Mouse (Mus musculus): ENCODE measurements around the gene Hist1h2bb.

Hist1h2bb gene

DNA sequence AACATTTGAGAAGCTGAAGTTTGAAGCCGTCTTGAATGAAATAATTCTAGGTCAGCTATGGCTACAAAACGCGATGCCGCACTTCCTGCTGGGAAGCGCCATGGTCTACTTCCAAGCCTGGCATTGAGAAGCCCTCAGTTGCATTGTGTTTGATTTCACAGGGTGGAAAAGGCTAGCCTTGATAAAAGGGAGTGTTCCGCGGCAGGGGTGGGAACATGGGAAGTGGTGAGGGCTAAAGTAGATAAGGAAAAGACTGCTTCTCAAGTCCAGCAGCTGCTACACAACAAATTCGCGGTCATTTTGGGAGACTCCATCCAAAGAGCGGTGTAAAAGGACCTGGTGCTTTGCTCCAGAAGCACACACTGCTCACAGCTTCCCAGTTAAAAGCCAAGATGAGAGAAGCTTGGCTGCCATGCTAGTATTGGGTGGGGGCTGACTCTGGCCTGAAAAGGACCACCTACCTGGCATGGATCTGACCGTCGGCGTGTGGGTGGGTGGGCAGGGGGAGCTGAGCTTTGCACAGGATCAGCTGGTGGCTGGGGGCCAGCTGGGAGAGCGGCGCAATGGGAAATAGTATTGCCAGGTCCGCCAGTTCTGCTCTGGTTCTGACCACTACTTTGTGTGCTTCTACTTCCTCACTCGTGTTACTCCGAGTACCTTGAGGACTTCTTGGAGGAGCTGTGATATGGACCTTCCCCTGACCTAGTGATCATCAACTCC is 17.9 kb upstream of the Hist1h2bb start:
- DNase-seq (ENCODE audit: low spot score in 2 of 2): no peak

DNA sequence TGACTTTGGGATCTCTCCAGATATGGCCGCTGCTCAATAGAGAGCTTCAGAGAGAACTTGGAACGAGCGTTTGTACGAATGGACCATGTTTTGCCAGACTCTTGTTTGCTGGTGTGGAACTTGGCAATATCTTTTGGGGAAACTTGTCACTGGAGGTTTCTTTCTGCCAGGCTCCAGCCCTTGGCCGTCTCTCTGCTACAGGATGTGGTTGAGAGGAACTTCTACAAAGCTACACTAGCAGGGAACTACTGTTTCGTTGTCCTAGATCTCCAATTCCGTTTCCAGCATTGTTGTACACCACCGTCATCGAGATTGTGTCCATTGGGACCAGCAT is 17.4 kb upstream of the Hist1h2bb start:
- no peak for DNase-seq (ENCODE audit: low spot score in 2 of 2)

DNA sequence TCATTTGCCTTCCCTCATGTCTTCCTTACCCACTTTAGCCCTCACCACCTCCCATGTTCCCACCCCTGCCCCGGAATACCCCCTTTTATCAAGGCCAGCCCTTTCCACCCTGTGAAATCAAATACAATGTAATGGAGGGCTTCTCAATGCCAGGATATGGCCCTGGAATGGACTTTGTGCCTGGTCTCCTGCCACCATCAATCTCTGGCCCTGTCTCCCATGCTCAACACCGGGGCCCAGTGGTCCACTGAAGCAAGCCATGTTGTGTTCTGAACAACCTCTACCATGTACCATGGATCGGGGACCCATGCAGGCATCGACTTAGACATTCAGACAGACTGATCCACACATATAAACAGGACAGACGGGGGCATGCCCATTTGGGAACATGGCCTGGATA is 16.8 kb upstream of the Hist1h2bb start:
- no peak for DNase-seq (ENCODE audit: low spot score in 2 of 2)

DNA sequence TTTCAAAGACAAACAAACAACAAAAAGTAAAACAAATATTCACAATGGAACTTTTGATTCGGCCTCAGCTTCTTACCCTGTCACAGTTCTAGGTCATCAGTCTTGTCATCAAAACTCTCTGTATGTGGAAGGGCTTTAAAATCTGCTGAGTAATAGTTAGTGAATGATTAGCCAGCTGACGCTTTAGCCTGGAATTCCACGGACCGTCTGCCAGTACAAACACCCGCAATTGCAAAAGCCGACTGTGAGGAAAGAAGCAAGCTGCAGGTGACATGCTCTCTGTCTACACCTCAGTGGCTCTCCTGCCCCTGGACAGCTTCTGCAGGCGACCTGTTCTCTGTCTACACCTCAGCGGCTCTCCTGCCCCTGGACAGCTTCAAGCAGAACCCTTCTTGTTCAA is 16.1 kb upstream of the Hist1h2bb start:
- DNase-seq (ENCODE audit: low spot score in 2 of 2): no peak

DNA sequence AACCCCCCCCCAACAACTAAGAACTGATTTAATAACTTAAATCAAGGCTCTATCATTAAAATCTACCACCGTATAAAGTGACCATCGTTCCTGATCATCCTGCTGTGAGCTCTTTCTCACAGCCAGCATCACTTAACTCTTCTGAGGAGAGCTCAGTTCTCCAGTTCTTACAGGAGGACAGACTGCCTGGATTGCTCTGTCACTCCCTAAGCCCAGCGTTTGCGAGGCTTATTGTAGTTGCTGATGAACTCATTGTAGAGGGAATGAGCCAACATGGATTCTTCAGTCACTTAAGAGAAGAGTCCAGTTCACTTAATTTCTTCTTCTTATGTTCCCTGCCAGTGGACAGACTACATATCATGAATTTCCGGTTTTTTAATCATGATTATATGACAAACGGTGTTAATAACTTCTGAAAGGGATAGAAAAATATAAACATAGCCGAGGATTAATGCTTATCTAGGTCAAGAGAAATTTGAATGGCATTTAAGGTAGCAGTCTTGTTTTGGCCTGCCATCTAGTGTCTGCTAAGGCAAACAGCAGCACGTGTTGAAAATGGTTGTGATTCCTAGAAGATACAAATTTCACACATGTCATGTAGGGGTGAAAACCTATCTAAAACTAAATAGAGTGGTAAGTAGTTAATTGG is 14.3 kb upstream of the Hist1h2bb start:
- DNase-seq (ENCODE audit: low spot score in 2 of 2): peak in 1 of 2 experiments; percentile 38

DNA sequence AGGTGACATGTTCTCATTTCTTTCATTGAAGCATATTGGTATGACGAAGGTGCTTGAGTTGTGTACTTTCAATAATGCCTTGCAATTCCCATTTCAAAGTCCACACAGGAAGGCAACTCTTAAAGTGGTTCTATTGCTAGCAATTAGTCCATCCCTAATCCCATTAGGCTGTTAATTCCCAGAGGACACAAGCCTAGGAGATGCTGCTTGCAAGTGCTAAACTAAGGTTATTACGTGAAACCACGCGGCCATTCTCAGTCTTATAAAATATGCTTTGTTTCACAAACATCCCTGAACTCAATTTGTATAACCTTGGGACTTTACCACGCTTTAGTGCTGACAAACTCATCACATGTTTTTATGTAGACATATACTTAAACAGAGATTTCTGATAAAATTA is 9.4 kb upstream of the Hist1h2bb start:
- no peak for DNase-seq (ENCODE audit: low spot score in 2 of 2)

DNA sequence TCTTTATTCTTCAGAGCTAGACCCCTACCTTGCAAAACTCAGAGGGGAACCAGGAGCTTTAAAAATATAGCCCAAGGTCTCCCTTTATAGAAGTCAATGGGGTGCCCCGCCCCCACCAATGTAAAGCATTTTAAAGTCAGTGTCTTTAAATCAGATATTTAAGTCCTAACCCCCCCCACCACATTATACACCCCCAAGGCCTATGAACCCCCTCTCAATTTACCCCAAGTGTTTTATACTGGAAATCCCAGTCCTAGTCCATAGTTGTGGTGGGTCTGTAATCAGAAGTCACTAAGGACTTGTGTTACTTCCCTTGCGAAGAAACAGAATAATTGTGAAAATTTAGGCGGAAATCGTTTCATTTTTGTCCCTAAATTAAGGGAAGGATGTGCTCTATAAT is 8.5 kb upstream of the Hist1h2bb start:
- DNase-seq (ENCODE audit: low spot score in 2 of 2): no peak

DNA sequence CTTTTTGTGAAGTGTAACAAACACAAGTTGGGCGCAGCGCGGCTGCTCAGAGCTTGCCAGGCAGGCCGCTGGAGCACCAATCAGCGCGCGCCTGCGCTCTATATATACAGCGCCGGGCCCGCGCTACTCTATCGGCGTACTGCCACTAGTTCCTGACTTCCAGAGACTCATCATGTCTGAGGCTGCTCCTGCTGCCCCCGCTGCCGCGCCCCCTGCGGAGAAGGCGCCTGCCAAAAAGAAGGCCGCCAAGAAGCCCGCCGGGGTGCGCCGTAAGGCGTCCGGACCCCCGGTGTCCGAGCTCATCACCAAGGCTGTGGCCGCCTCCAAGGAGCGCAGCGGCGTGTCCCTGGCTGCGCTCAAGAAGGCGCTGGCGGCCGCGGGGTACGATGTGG is 7.9 kb upstream of the Hist1h2bb start, which contains the start of gene Hist1h1c:
Hist1h1c (plus strand) TSS at position 132 of the 392 bp plus-strand sequence.
- DNase-seq (ENCODE audit: low spot score in 2 of 2): peak in 1 of 2 experiments; percentile 91

DNA sequence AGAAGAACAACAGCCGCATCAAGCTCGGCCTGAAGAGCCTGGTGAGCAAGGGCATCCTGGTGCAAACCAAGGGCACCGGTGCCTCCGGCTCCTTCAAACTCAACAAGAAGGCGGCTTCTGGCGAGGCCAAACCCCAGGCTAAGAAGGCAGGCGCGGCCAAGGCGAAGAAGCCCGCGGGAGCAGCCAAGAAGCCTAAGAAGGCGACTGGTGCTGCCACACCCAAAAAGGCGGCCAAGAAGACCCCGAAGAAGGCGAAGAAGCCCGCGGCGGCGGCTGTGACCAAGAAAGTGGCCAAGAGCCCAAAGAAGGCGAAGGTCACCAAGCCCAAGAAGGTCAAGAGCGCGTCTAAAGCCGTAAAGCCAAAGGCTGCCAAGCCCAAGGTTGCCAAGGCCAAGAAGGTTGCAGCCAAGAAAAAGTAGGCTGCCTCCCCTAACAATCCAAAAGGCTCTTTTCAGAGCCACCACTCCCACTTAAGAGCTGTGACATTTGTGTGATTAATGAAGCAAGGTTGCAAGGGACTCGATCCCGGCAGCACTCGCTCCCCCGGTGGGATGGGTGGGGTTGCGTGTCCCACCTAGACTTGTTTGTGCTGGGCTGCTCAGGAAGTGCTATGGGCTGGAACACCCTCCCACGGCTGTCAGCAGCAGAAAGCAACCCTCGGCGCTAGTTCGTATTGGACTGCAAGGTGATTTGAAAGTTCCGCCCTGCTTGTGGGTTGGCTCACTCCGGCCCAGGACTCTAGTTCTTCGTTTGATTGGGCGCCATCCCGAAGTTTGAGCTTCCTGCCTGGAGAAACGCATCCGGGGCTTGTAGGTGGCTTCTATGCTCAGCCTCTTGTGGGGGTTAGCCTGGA is 7.2 kb upstream of the Hist1h2bb start:
- DNase-seq (ENCODE audit: low spot score in 2 of 2): peak; percentile 93 to 97

DNA sequence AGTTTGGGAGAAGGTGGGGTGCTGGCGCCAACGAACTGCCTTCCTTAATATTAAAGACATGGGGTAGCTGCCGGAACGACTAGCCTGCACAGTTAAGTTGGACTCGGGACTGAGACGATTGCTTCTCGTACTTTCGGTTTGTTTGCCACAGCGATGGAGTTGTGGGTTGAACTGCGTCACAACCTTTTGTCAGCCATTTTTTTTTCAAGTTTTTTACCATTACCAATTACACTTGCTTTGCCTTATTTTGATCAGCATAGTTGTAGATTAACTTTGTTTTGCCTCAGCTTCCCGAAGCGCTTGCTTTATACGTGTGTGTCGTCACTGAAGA is 6.6 kb upstream of the Hist1h2bb start:
- DNase-seq (ENCODE audit: low spot score in 2 of 2): no peak

DNA sequence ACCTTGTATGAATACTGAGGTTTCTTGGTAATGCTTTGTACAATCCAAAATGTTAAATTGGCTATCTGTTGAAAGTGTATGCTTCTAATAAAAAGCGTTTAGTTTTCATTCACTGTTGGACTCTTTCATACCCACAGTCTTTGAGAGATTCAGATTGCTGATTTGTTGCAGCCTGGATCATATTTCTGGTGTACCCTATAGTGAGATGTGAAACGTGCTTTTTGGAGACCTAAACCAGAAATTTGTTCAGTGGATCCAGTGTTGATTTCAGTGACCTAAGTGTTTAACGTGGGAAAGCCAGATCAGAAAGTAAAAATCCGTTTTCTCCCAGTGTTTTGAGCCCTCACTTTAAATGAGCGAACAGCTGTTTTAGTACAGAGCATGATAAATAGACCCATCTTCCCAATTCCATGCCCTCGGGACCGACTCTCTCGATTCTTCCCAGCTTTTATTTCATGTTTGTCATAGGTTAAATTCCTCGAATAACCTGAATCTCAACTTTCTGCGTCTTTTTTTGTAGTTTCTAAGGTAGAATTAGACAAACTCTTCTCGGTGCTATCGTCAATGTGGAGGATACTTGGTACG is 6.2 kb upstream of the Hist1h2bb start:
- no peak for DNase-seq (ENCODE audit: low spot score in 2 of 2)

DNA sequence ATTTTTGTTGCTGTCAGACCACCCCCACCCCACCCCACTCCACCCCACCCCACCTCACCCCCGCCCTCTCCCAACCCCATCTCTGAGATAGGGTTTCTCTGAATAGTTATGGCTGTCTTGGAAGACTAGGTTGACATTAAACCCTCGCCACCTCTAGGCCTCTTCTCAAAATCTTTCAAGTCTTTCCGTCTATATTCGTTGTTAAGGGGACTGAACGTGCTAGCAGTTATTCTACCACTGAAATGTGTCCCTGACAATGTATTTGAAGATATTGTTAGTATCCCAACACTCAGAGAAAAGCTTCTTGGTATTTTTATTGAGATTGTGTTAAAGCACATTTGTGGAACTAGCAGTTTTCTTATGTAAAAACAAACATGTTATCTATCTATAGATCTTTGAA is 5.6 kb upstream of the Hist1h2bb start:
- no peak for DNase-seq (ENCODE audit: low spot score in 2 of 2)

DNA sequence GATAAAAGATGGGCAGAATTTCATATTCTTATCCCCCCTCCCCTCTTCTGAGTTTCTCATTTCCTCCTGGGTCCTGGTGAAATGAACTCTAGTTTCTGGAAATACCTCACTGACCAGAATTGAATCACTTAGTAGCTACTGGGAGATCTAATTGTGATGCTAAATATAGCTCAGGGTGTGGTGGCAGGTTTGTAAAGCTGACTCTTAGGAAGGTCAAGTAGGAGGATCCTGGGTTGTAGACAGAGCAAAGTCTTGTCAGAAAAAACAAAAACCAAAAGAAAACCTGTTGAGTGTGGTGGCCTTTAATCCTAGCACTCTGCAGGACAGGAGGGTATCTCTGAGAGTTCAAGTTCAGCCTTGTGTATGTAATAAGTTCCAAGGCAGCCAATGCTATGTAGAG is 4.5 kb upstream of the Hist1h2bb start:
- no peak for DNase-seq (ENCODE audit: low spot score in 2 of 2)

DNA sequence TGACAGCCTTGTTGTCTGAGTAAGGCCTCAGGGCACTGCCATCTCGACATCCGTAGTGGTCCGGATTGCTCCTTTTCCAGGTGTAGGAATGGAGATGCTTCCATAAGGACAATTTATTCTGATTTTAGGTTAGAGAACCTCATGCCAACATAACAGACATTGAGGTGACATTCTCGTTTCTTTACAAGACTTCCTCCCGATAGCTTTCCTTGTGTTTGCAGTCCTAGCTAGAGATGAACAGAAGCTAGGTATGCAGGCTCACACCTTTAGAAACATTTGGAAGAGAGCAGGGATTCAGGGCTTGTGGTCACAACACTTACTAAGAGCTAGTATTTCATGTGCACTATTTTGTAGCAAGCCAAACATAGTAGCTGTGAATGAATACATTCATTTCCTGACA is 3.3 kb upstream of the Hist1h2bb start:
- DNase-seq (ENCODE audit: low spot score in 2 of 2): no peak

DNA sequence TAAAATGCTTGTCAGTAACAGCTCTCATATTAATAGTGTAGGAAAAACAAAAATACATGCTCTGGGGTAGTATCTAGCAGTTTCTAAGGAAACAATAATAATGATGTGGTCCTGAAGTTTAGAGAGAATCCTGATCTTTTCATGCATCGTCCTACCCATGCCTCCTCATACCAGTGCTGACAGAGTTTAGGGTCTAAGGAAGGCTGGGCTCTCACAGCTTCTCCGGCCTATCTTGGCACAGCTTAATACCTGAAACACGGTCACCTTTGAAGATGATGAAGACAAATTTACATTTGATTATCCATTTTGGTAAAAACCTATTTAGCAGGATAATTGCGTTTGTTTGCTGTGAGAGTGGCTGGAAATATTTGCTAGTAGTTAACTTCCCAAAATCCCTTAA is 2.6 kb upstream of the Hist1h2bb start:
- DNase-seq (ENCODE audit: low spot score in 2 of 2): no peak

DNA sequence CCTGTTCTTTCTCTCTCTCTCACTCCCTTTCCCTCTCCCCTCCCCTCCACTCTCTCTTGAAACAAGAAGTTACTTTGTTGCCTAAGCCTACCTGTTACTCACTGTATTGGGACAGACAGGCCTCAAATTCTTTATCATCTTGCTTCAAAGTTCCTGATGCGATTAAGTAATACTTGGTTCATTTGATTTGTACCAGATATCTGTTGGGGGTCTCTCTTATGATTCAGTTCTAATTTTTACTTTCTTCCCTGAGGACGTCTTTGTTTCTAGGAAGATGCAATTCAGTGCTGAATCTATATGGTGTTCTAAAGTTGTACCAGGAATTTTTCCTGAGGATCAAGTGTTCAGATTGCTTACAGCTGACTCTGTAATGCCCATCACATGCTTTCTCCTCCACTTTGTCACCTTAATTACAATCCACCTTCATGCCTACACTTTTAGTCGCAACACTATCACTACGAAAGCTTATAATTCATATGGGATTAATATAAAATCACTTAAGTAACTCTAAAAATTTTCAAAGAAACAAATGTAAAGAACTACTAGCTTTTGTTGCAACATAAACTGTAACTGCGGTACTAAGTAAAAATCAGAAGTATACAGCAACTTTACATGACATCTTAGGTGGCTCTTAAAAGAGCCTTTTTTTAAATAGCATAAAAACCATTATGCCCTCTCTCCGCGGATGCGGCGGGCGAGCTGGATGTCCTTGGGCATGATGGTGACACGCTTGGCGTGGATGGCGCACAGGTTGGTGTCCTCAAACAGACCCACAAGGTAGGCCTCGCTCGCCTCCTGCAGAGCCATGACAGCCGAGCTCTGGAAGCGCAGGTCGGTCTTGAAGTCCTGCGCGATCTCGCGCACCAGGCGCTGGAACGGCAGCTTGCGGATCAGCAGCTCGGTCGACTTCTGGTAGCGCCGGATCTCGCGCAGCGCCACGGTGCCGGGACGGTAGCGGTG is 1.8 kb upstream of the Hist1h2bb start:
- DNase-seq (ENCODE audit: low spot score in 2 of 2): no peak

DNA sequence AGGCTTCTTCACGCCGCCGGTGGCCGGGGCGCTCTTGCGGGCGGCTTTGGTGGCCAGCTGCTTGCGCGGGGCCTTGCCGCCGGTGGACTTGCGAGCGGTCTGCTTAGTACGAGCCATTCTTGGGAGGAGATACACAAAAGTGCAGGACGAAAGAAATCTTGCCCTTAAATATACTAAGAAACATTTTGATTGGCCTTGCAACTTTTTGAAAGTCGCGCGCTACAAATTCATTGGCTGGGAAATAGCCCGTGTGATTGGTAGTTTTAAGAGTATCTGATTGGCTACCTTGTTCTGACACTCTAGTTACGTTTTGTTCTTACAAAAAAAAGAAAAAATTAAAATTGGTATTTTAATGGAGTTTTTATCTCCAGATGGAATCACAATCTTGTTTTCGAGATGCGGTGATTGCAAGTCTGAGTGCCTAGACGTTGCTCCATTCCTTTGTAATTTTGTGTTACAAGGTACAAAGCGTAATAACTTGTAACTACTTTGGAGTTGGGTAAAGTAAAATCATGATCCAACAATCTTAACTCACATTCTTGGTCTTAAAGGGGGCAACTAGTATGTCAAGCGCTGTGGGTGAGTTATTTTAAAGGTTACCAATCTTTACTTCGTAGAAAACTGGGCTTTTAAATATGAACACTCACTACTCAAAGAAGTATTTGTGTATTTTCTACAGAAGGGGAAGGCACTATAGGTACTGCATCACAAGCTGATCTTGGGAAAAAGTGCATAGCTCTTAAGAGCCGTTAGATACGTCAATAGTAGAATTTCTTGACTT is 963 bp upstream of the Hist1h2bb start, which contains the start of gene Hist1h3c:
Hist1h3c (minus strand) TSS at position 222 of the 781 bp plus-strand sequence.
- peak in 1 of 2 experiments; percentile 90 for DNase-seq (ENCODE audit: low spot score in 2 of 2)

DNA sequence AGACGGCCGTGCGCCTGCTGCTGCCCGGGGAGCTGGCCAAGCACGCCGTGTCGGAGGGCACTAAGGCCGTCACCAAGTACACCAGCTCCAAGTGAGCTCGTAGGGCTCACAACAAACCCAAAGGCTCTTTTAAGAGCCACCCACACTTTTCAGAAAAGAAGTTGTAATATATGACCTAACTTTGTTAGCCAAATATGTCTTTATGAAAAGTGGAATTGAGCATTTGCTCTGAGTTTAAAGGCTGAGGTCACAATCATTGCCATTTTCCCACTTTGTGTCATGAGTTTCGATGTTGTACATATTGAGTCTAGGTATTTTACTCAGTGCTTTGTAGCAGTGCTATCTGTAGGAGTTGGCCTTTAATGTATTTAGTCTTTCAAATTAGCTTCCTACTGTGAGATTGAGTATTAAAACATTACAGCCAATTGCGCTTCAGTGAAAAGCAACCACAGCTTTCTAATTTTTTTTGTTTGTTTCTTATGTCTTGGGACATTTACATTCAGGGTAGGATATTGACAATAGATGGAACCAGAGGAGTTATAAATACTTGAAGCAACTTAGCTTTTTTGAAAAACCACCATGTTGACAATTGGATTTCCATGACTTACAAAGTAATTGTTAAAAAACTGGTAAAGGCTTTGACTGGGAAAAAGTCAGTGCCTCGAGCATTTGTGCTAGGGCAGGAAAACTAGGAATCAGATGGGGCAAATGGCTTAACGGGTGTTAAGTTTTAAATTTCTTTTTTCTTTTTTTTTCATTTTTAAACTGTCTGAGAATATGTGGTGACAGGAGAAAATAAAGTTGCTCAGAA is 752 bp downstream of the Hist1h2bb start:
- no peak for DNase-seq (ENCODE audit: low spot score in 2 of 2)

DNA sequence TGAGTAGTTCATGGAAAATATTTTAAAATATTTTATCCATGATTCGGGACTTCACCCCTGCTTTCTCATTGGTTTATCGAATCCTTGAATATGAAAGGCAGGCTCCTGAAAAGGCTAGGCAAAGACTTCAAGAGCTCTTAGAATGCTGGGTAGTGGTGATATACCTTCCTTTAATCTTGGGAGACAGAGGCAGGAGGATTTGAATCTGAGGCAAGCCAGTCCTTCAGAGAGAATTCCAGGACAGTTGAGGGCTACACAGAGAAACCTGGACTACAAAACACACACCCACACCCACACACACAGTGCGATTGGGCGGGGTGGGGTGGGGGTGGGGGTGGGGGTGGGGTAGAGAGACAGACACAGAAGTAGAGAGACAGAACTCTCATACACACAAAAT is 1.4 kb downstream of the Hist1h2bb start:
- no peak for DNase-seq (ENCODE audit: low spot score in 2 of 2)
